Mouse (Mus musculus): ENCODE data around the gene Timm44.

The Timm44 gene

GRCm38 (mm10) chr8:4230612-4231351 is 44.9 kb downstream of the Timm44 start:
- DNase-seq: no peak

GRCm38 (mm10) chr8:4229784-4230183 is 45.9 kb downstream of the Timm44 start:
- no peak for DNase-seq

GRCm38 (mm10) chr8:4227919-4228318 is 47.8 kb downstream of the Timm44 start:
- DNase-seq: no peak

- DNase-seq: no peak
Observed at GRCm38 (mm10) chr8:4226739-4227347, 48.9 kb downstream of the Timm44 start, which contains the start of gene Lrrc8e. TSS of gene Lrrc8e (plus strand) at chr8:4226827.

GRCm38 (mm10) chr8:4226323-4226722 is 49.4 kb downstream of the Timm44 start:
- no peak for DNase-seq

GRCm38 (mm10) chr8:4222059-4222458 is 53.7 kb downstream of the Timm44 start:
- DNase-seq: no peak

- no peak for DNase-seq
Observed at GRCm38 (mm10) chr8:4219617-4220016, 56.1 kb downstream of the Timm44 start.

- DNase-seq: no peak
Observed at GRCm38 (mm10) chr8:4216791-4217621, 58.7 kb downstream of the Timm44 start, which contains the start of gene Prr36. TSS of gene Prr36 (minus strand) at chr8:4217459.

GRCm38 (mm10) chr8:4216296-4216695 is 59.4 kb downstream of the Timm44 start:
- DNase-seq: no peak

- DNase-seq: peak; percentile 56
Observed at GRCm38 (mm10) chr8:4214006-4214980, 61.4 kb downstream of the Timm44 start.

GRCm38 (mm10) chr8:4213210-4214005 is 62.3 kb downstream of the Timm44 start:
- peak; percentile 61 for DNase-seq

- DNase-seq: no peak
Observed at GRCm38 (mm10) chr8:4212809-4213209, 62.9 kb downstream of the Timm44 start.

GRCm38 (mm10) chr8:4211097-4211496 is 64.6 kb downstream of the Timm44 start:
- DNase-seq: no peak
